Mouse (Mus musculus) olfactory bulb, adult 2 months (tissue): ENCODE data around the gene Fez2.

ENCODE experiments used
- CTCF ChIP-seq: fragments of 200-500 bp; IDR thresholded peaks from 2 replicates; pipeline ENCODE4 v1.5.1; 2012; ENCODE audit warnings: low read depth, mild to moderate bottlenecking, low read length, moderate library complexity; ENCODE audit not compliant: insufficient read depth
- POLR2A ChIP-seq: fragments of 200-500 bp; IDR thresholded peaks from 2 replicates; pipeline ENCODE4 v1.6.1; 2012; ENCODE audit warnings: mild to moderate bottlenecking, low read depth, low read length, moderate library complexity; ENCODE audit not compliant: insufficient read depth

DNA sequence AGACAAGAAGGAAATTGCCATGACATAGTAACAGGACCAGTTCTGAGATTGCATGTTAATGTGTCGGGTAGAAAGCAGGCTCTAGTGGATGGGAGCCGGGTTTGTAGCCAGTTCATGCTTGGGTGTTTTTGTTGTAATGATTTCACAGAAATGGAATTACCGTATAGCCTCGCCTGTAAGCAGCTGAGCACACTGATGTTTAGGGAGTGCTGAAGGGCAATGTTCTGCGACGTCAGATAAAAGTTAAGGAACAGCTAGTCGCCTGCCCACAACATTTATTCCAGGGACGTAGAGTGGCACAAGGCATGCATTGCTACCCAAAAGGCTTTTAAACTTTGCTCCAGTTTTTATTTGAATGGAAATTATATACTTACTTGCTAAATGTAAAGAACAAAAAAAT is 86.5 kb downstream of the Fez2 start:
- TF ChIP-seq CTCF: no peak
- TF ChIP-seq POLR2A: no peak
